Mouse (Mus musculus) testis, postnatal 14 days (tissue): Measurements from ENCODE around the gene Arfip1.

ENCODE experiments used
- DNase-seq: peaks from one replicate; pipeline ENCODE4 v3.0.0; 2021; ENCODE audit warnings: low spot score

Arfip1 gene

DNA sequence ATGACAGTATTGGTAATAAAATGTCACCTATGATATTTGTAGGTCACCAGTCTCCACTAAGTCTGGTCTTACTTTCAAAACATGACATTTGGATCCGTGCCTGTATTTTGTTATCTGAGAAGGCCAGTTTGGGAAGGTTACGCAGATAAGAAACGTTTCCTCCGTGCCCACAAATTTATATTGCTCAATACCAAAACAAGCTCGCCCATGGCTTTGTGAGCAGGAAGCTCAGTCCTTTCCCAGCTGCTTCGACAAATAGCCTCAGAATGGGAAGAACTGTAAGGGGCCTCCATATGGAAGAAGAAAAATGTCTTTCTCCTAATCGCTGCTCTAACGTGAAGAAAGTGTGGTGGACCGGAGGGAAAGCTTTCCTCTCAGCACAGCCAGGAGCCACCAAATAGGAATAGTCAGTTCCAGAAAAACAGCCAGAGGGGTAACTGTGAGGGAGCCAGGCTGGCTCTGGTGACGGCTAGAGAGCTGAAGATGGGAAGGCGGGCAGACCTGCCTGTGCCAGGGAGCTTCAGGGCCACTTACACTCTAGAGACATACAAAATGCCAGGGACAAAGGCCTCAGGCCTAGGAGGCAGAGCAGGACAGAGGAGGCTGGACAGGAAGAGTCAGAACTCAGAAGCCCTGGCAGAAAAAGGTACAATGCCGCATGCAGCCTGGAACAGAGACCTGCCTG lies 126.5 kb downstream of the Arfip1 start:
- no peak for DNase-seq

DNA sequence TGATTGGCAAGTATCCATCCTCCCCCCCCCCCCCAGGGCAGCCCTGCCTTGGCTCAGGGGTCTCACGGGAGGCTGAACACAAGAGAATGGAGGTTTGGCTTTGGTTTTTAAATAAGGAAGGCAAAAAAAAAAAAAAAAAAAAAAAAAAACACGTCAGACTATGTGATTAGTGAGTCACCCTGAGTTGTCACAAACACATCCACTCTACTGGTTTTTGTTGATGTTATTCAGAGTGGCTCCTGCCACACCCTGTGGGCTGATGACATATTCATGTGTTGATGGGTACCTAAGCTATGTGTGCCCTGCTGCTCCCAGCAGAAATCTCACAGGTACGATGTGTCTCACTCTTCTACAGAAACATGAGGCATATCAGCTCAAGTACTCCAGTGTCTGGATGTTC lies 131.8 kb downstream of the Arfip1 start:
- DNase-seq: no peak

DNA sequence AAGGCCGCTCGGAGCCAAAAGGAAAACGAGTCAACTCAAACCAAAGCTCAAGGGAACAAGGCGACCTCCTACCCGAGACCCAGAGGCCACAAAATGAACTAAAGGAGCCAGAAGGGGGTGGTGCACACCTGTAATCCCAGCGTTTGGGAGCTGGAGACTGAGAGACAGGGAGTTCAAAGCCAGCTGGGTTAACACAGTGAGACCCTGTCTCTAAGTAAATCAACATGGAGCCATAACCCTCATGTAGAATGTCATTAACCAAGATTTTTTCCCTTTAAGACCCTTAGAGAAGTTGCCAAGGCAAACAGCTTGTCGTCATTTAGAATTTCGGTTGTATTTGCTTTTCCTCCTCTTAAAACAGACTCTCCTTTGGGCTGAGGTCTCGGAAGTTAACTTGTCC lies 133.4 kb downstream of the Arfip1 start:
- DNase-seq: no peak

DNA sequence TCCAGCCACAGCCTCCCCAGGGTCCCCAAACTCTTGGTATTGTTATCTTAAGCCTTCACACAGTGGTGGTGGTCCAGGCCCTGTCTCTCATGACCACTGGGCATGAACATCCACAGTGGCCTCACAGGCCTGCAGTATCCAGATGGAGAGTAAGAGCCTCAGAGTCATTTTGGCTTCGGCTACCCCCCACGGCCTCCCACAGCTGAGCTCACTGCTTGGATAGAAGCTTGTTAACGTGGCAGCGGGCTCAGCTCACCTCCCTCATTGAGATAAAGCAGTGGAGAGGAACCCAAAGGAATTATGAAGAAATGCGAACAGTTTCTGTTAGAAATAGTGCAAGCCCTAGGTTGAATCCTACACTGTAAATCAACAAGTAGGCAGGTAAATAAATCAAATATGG lies 134.6 kb downstream of the Arfip1 start:
- DNase-seq: no peak
